Mouse (Mus musculus): ENCODE measurements at regions not wholly inside any gene's neighbourhood (a gene's known extent, or its start where the extent isn't known, plus 50 kb on each side); places are given as distances from the start of the nearest gene placed in this dataset.
"Not testable (repeated sequence)": the region's sequence is repeated elsewhere in the genome, so short reads cannot be mapped to it uniquely, and the experiment has no call there.

DNA sequence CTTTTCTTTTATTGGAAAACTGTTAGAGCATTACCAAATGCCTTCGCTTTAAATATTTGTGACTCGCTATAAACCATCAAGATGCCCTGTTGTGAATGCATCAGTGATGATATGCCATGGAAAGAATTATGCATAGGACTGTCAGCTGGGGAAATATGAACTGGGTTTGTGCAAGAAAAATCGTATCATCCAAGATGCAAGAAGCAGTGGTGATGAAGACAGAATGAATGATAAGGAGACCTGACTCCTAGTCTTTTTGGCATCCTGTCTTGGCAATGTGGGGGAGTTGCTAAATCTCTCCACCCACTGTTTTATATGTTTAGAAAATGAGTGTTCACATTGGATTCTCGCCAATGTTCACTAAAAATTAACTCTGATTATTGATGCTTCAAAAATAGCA is 963.4 kb downstream of the Adgrl3 start:
- no peak overlapping the region for H3K9ac ChIP-seq (ENCODE audit: low read length)
- ATAC-seq (replicated peaks; ENCODE audit: extremely low read depth, insufficient read depth, low FRiP score), result no peak
- no peaks in the 10 kb centered on the region for H3K9me3 ChIP-seq (replicated peaks; ENCODE audit: control insufficient read depth, low read length)
- no peak overlapping the region for H3K27ac ChIP-seq (ENCODE audit: low read length)
- WGBS, result 69% methylated on average over 4 of the region's 4 CpGs
- no peaks in the 10 kb centered on the region for H3K4me1 ChIP-seq (ENCODE audit: control insufficient read depth, insufficient read depth, low read length)
- H3K27me3 ChIP-seq (ENCODE audit: control insufficient read depth, insufficient read depth, low read length), result no peaks in the 10 kb centered on the region
- H3K36me3 ChIP-seq (ENCODE audit: control insufficient read depth, insufficient read depth), result no peaks in the 10 kb centered on the region
- H3K4me2 ChIP-seq (ENCODE audit: low read depth, low read length), result no peak overlapping the region
- H3K4me3 ChIP-seq (ENCODE audit: low read length), result no peak overlapping the region

DNA sequence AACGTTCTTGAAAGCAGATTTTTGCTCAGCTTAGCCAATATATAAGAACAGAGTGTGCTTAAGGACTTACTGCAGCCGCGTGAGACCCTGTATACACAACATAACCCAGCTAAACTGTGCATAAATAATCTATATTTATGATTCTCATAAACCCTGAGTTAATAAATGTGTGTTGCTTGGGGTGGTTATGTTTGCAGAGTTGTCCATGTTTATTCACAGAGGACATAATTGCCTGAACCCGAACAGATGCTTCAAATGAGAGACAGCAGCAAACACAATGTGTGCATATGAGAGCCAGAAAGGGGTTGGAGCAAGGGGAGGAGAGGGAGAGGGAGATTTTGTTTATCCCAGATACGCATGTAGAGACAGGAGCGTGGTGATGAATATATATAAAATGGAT is 968.1 kb downstream of the Adgrl3 start:
- 83% methylated on average over 6 of the region's 6 CpGs for WGBS
- Histone ChIP-seq H3K36me3 (ENCODE audit: control insufficient read depth, insufficient read depth) (no peaks in the 10 kb centered on the region), H3K4me1 (ENCODE audit: control insufficient read depth, insufficient read depth, low read length) (no peaks in the 10 kb centered on the region), H3K27ac (ENCODE audit: low read length) (no peak overlapping the region), H3K4me2 (ENCODE audit: low read depth, low read length) (no peak overlapping the region), H3K27me3 (ENCODE audit: control insufficient read depth, insufficient read depth, low read length) (no peaks in the 10 kb centered on the region), H3K9ac (ENCODE audit: low read length) (no peak overlapping the region), H3K4me3 (ENCODE audit: low read length) (no peak overlapping the region), H3K9me3 (replicated peaks; ENCODE audit: control insufficient read depth, low read length) (no peaks in the 10 kb centered on the region)
- no peak for ATAC-seq (replicated peaks; ENCODE audit: extremely low read depth, insufficient read depth, low FRiP score)

DNA sequence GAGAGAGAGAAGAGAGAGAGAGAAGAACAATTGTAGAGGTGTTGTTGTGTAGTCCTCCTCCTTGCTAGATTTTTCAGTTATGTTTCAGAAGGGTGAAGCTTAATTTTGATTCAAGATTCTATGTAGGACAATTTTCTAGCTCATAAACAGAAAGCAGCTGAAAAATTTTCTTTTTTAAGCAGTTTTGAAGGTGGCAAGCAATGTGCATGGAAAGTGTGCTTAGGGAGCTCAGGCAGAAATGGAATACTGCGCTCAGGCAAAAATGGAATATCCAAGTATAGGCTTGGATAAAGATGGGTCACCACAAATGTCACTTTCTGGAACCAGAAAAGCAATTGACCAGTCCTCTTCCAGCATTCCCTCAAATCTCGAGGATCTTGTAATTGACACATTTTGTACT is 988.0 kb downstream of the Adgrl3 start:
- no peaks in the 10 kb centered on the region for H3K27me3 ChIP-seq (ENCODE audit: control insufficient read depth, insufficient read depth, low read length)
- no peak overlapping the region for H3K27ac ChIP-seq (ENCODE audit: low read length)
- H3K4me2 ChIP-seq (ENCODE audit: low read depth, low read length), result no peak overlapping the region
- ATAC-seq (replicated peaks; ENCODE audit: extremely low read depth, insufficient read depth, low FRiP score), result no peak
- no peak overlapping the region for H3K4me3 ChIP-seq (ENCODE audit: low read length)
- no peaks in the 10 kb centered on the region for H3K4me1 ChIP-seq (ENCODE audit: control insufficient read depth, insufficient read depth, low read length)
- H3K9me3 ChIP-seq (replicated peaks; ENCODE audit: control insufficient read depth, low read length), result no peaks in the 10 kb centered on the region
- no peak overlapping the region for H3K9ac ChIP-seq (ENCODE audit: low read length)
- WGBS, result 80% methylated on average over 2 of the region's 2 CpGs
- H3K36me3 ChIP-seq (ENCODE audit: control insufficient read depth, insufficient read depth), result no peaks in the 10 kb centered on the region

DNA sequence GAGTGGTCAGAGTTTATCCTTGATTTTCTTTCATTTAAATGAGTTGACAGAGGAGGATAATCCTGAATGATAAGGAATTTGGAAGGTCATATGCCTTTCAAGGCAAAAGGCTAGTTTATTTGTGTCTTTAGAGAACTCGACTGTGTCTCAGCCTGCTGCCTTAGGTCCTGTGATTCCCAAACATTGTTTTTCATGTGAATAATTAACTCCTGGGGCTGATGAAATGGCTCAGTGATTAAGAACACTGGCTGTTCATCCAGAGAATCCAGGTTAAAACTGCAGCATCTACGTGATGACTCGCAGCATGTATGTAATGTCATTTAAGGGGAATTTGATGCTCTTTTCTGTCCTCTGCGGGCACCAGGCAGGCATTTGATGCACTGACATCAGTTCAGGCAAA is 1004.2 kb downstream of the Adgrl3 start:
- Histone ChIP-seq H3K36me3 (ENCODE audit: control insufficient read depth, insufficient read depth) (no peaks in the 10 kb centered on the region), H3K4me1 (ENCODE audit: control insufficient read depth, insufficient read depth, low read length) (no peaks in the 10 kb centered on the region), H3K27me3 (ENCODE audit: control insufficient read depth, insufficient read depth, low read length) (no peaks in the 10 kb centered on the region), H3K4me3 (ENCODE audit: low read length) (no peak overlapping the region), H3K9me3 (replicated peaks; ENCODE audit: control insufficient read depth, low read length) (no peaks in the 10 kb centered on the region), H3K27ac (ENCODE audit: low read length) (no peak overlapping the region), H3K9ac (ENCODE audit: low read length) (no peak overlapping the region), H3K4me2 (ENCODE audit: low read depth, low read length) (no peak overlapping the region)
- ATAC-seq (replicated peaks; ENCODE audit: extremely low read depth, insufficient read depth, low FRiP score), result no peak
- WGBS, result 66% methylated on average over 4 of the region's 4 CpGs

DNA sequence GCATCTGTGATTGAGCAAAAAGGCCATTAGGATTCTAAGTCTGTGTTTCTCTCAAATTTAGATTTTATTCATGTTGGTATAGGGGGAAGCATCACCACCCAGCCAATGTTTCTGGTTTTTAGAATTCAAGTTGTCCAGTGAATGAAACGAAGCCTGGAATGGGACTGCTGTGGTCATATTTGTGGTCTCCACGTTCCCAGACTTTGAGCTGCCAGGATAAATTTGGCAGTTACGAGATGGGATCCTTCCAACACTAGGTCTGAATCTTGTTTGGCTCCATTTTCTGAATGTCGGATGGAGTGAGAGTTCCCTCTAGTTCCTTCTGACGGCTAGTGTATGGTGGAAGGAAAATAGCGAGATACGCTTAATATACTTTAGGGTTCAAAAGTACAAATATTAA is 1014.8 kb downstream of the Adgrl3 start:
- H3K4me2 ChIP-seq (ENCODE audit: low read depth, low read length), result no peak overlapping the region
- H3K4me1 ChIP-seq (ENCODE audit: control insufficient read depth, insufficient read depth, low read length), result no peaks in the 10 kb centered on the region
- H3K9ac ChIP-seq (ENCODE audit: low read length), result no peak overlapping the region
- no peaks in the 10 kb centered on the region for H3K9me3 ChIP-seq (replicated peaks; ENCODE audit: control insufficient read depth, low read length)
- no peak overlapping the region for H3K27ac ChIP-seq (ENCODE audit: low read length)
- ATAC-seq (replicated peaks; ENCODE audit: extremely low read depth, insufficient read depth, low FRiP score), result no peak
- WGBS, result 75% methylated on average over 7 of the region's 7 CpGs
- no peaks in the 10 kb centered on the region for H3K36me3 ChIP-seq (ENCODE audit: control insufficient read depth, insufficient read depth)
- no peak overlapping the region for H3K4me3 ChIP-seq (ENCODE audit: low read length)
- no peaks in the 10 kb centered on the region for H3K27me3 ChIP-seq (ENCODE audit: control insufficient read depth, insufficient read depth, low read length)

DNA sequence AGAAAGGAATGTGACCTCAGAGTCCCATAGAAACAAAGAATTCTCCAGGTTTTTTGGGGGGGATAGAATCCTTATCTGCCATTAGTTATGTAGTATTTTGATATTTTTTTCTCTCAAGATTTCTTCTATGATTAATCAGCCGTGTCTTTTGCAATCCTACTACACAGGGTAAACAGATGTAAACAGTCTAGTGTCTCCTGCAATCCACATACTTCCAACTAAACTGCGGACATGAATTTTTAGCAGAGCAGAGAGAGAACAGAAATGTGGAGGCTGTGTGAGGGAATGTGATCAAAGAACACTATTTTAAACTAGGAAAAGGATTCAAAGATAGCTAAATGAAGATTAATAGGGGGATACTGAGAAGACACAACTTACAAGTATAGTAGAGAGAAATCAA is 1026.2 kb downstream of the Adgrl3 start:
- Histone ChIP-seq H3K4me3 (ENCODE audit: low read length) (no peak overlapping the region), H3K9ac (ENCODE audit: low read length) (no peak overlapping the region), H3K4me2 (ENCODE audit: low read depth, low read length) (no peak overlapping the region), H3K36me3 (ENCODE audit: control insufficient read depth, insufficient read depth) (no peaks in the 10 kb centered on the region), H3K27ac (ENCODE audit: low read length) (no peak overlapping the region), H3K9me3 (replicated peaks; ENCODE audit: control insufficient read depth, low read length) (no peaks in the 10 kb centered on the region), H3K27me3 (ENCODE audit: control insufficient read depth, insufficient read depth, low read length) (no peaks in the 10 kb centered on the region), H3K4me1 (ENCODE audit: control insufficient read depth, insufficient read depth, low read length) (no peaks in the 10 kb centered on the region)
- no peak for ATAC-seq (replicated peaks; ENCODE audit: extremely low read depth, insufficient read depth, low FRiP score)
- 59% methylated on average over 2 of the region's 2 CpGs for WGBS

DNA sequence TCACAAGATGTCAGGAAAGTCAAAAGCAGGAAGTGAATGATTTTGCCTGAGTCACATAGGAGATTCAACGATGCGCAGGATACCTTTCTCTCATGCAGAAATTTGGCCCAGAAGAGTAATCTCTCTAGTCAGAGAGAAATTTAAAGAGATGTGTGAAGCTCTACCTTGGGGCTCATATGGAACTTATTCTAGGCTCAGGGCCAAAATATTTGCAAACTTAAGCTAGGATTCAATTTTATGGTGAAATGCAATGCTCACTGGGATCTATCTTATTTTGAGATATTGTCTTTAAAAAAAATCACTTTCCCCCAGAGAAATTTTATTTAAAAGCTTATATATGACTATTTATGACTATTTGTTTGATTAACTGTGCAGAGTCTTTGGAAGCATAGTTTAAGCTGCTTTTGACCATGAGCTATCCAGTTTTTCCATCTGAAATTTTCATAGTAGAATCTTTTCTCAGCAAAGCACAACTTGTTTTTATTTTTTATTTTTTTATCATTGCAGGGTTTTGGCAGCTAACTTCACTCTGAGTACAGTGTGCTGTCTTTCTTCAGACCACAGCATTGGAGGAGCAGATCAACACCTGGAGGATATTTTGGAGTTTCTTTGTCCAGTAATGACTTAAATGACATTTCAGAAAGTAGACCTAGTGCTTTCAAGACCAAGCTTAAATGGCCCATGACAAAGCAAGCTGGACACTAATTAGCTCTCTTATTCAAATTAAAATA is 1039.3 kb downstream of the Adgrl3 start:
- ATAC-seq (replicated peaks; ENCODE audit: extremely low read depth, insufficient read depth, low FRiP score), result no peak

DNA sequence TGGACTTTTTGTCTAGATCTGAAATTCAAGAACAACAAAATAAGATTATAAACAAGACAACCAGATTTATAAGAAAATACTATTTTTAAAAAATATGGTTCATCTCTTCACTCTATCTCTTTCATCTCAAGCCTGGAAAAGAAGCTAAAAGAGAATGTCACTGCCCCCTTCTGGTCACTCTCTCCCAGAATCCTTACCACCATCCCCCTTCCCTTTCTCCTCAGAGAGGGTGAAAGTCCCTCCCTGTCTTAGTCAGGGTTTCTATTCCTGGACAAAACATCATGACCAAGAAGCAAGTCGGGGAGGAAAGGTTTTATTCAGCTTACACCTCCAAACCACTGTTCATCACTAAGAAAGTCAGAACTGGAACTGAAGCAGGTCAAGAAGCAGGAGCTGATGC is 1040.7 kb downstream of the Adgrl3 start:
- Histone ChIP-seq H3K9ac (ENCODE audit: low read length) (no peak overlapping the region), H3K4me1 (ENCODE audit: control insufficient read depth, insufficient read depth, low read length) (no peaks in the 10 kb centered on the region), H3K36me3 (ENCODE audit: control insufficient read depth, insufficient read depth) (no peaks in the 10 kb centered on the region), H3K27ac (ENCODE audit: low read length) (no peak overlapping the region), H3K4me3 (ENCODE audit: low read length) (no peak overlapping the region), H3K9me3 (replicated peaks; ENCODE audit: control insufficient read depth, low read length) (peaks cover 6% of the 10 kb centered on the region), H3K27me3 (ENCODE audit: control insufficient read depth, insufficient read depth, low read length) (no peaks in the 10 kb centered on the region), H3K4me2 (ENCODE audit: low read depth, low read length) (no peak overlapping the region)
- no peak for ATAC-seq (replicated peaks; ENCODE audit: extremely low read depth, insufficient read depth, low FRiP score)
- 15% methylated on average over 1 of the region's 1 CpGs for WGBS

More for the DNA sequence above, 1039.3 kb downstream of the Adgrl3 start:
- WGBS, result 79% methylated on average over 2 of the region's 2 CpGs
- Histone ChIP-seq H3K27me3 (ENCODE audit: control insufficient read depth, insufficient read depth, low read length) (no peaks in the 10 kb centered on the region), H3K9ac (ENCODE audit: low read length) (no peak overlapping the region), H3K36me3 (ENCODE audit: control insufficient read depth, insufficient read depth) (no peaks in the 10 kb centered on the region), H3K27ac (ENCODE audit: low read length) (no peak overlapping the region), H3K9me3 (replicated peaks; ENCODE audit: control insufficient read depth, low read length) (peaks cover 6% of the 10 kb centered on the region), H3K4me3 (ENCODE audit: low read length) (no peak overlapping the region), H3K4me2 (ENCODE audit: low read depth, low read length) (no peak overlapping the region), H3K4me1 (ENCODE audit: control insufficient read depth, insufficient read depth, low read length) (no peaks in the 10 kb centered on the region)

DNA sequence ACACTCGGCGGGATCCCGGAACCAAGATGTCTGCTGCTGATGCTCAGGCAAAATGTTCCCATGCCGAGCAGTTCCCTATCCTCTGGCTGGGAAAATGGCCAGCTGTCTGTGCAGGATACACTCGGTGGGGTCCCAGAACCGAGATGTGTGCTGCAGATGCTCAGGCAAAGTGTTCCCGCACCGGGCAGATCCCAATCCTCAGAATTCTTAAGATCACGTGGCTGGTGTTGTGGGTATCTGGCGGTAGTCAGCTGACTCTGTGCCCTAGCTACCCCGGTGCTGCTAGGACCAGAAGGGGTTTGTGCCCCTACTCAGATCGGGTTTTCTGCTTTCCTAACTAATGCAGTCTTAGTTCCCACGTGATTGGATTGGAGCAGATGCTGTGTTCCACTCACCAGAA is 1049.3 kb downstream of the Adgrl3 start:
- H3K9me3 ChIP-seq (replicated peaks; ENCODE audit: control insufficient read depth, low read length); H3K36me3 ChIP-seq (ENCODE audit: control insufficient read depth, insufficient read depth); H3K9ac ChIP-seq (ENCODE audit: low read length); H3K27me3 ChIP-seq (ENCODE audit: control insufficient read depth, insufficient read depth, low read length); ATAC-seq (replicated peaks; ENCODE audit: extremely low read depth, insufficient read depth, low FRiP score); H3K27ac ChIP-seq (ENCODE audit: low read length); H3K4me2 ChIP-seq (ENCODE audit: low read depth, low read length); H3K4me1 ChIP-seq (ENCODE audit: control insufficient read depth, insufficient read depth, low read length); H3K4me3 ChIP-seq (ENCODE audit: low read length): not testable (repeated sequence)
- 77% methylated on average over 13 of the region's 13 CpGs for WGBS
